Mouse (Mus musculus) forebrain, embryonic 12.5 days (tissue): ENCODE measurements around the gene Fgf11. TPM values are rescaled to one million over a fixed set of nuclear protein-coding genes. Genes with fewer than 3 reads are reported as not detected.

Source experiments
- ATAC-seq: fragments of 200-750 bp; cut with Nextera tagmentation; 2 replicates; pipeline ENCODE4 v1.8.0; 2017; ENCODE audit warnings: moderate TSS enrichment; ENCODE audit not compliant: low FRiP score
- H3K27ac ChIP-seq: fragments of 300-500 bp; sonication (generic); 2 replicates; pipeline ENCODE4 v1.5.1; 2016; ENCODE audit warnings: mild to moderate bottlenecking
- H3K27me3 ChIP-seq: fragments of 300-500 bp; sonication (generic); 2 replicates; pipeline ENCODE4 v1.6.1; 2016; ENCODE audit warnings: mild to moderate bottlenecking
- H3K36me3 ChIP-seq: fragments of 300-500 bp; sonication (generic); replicated peaks from 2 replicates; pipeline ENCODE4 v1.6.1; 2016; ENCODE audit warnings: mild to moderate bottlenecking
- H3K4me1 ChIP-seq: fragments of 300-500 bp; sonication (generic); 2 replicates; pipeline ENCODE4 v1.6.1; 2016
- H3K4me2 ChIP-seq: fragments of 300-500 bp; sonication (generic); 2 replicates; pipeline ENCODE4 v1.6.1; 2016; ENCODE audit warnings: mild to moderate bottlenecking, moderate library complexity
- H3K4me3 ChIP-seq: fragments of 300-500 bp; sonication (generic); replicated peaks from 2 replicates; pipeline ENCODE4 v1.5.1; 2016; ENCODE audit warnings: mild to moderate bottlenecking
- H3K9ac ChIP-seq: fragments of 300-500 bp; sonication (generic); 2 replicates; pipeline ENCODE4 v1.6.1; 2016; ENCODE audit warnings: mild to moderate bottlenecking
- H3K9me3 ChIP-seq: fragments of 300-500 bp; sonication (generic); 2 replicates; pipeline ENCODE4 v1.6.1; 2016
- WGBS: fragments of 180-500 bp; shearing (Covaris S2); methylation state at CpG from one replicate; pipeline ENCODE4 v1.1.7; 2016; 5-methylcytosine and 5-hydroxymethylcytosine counted together
- polyA plus RNA-seq: library from polyadenylated mRNA; unstranded; fragments of >200 nt; fragmentation: Nextera tagmentation; extraction: Ambion mirVana; gene quantifications from 2 replicates; pipeline ENCODE4 v1.2.1, GENCODE M21; 2016

The Fgf11 gene
- polyA plus RNA-seq, 1 experiment from 2014 or later = 3.2 TPM

- Histone ChIP-seq H3K9ac (peak overlapping the region; percentile 94), H3K4me1 (peaks cover 46% of the 10 kb centered on the region), H3K27me3 (peaks cover 7% of the 10 kb centered on the region), H3K27ac (peak overlapping the region; percentile 96), H3K36me3 (peaks cover 27% of the 10 kb centered on the region), H3K4me2 (peak overlapping the region; percentile 80), H3K4me3 (peak overlapping the region; percentile 87), H3K9me3 (no peaks in the 10 kb centered on the region)
- 5% methylated on average over 4 of the region's 4 CpGs for WGBS
- ATAC-seq = no peak
These were observed 34.3 kb upstream of the Fgf11 start for GRCm38 (mm10) chr11:69835966-69836335.

GRCm38 (mm10) chr11:69835326-69835965, 33.8 kb upstream of the Fgf11 start:
- Histone ChIP-seq H3K27me3 (peaks cover 7% of the 10 kb centered on the region), H3K4me3 (peak overlapping the region; percentile 87), H3K4me2 (peak overlapping the region; percentile 80), H3K36me3 (peaks cover 27% of the 10 kb centered on the region), H3K9me3 (no peaks in the 10 kb centered on the region), H3K27ac (peak overlapping the region; percentile 96), H3K9ac (peak overlapping the region; percentile 94), H3K4me1 (peaks cover 46% of the 10 kb centered on the region)
- WGBS = 1% methylated on average over 9 of the region's 9 CpGs
- ATAC-seq = no peak

GRCm38 (mm10) chr11:69834001-69834549, 32.4 kb upstream of the Fgf11 start:
- Histone ChIP-seq H3K4me2 (peak overlapping the region; percentile 80), H3K9me3 (no peaks in the 10 kb centered on the region), H3K36me3 (peaks cover 32% of the 10 kb centered on the region), H3K4me1 (peaks cover 48% of the 10 kb centered on the region), H3K27me3 (peaks cover 7% of the 10 kb centered on the region), H3K27ac (peak overlapping the region; percentile 96), H3K9ac (peak overlapping the region; percentile 94), H3K4me3 (peak overlapping the region; percentile 87)
- ATAC-seq = no peak
- 7% methylated on average over 40 of the region's 48 CpGs for WGBS

GRCm38 (mm10) chr11:69833554-69833953, 31.9 kb upstream of the Fgf11 start:
- Histone ChIP-seq H3K27ac (0 out of 2 replicates have a peak overlapping the region, but pooled peaks have one; percentile 96), H3K9ac (peak overlapping the region; percentile 94), H3K4me2 (peak overlapping the region; percentile 80), H3K27me3 (peaks cover 7% of the 10 kb centered on the region), H3K9me3 (no peaks in the 10 kb centered on the region), H3K4me3 (peak overlapping the region; percentile 87), H3K4me1 (peaks cover 47% of the 10 kb centered on the region), H3K36me3 (peaks cover 37% of the 10 kb centered on the region)
- no peak for ATAC-seq
- WGBS = 59% methylated on average over 8 of the region's 8 CpGs

- Histone ChIP-seq H3K9ac (no peak overlapping the region), H3K27ac (no peak overlapping the region), H3K4me2 (no peak overlapping the region), H3K4me1 (peaks cover 13% of the 10 kb centered on the region), H3K4me3 (no peak overlapping the region), H3K36me3 (peaks cover 82% of the 10 kb centered on the region), H3K27me3 (peaks cover 3% of the 10 kb centered on the region), H3K9me3 (no peaks in the 10 kb centered on the region)
- no peak for ATAC-seq
- 60% methylated on average over 5 of the region's 5 CpGs for WGBS
These were observed 27.2 kb upstream of the Fgf11 start for GRCm38 (mm10) chr11:69828832-69829231.

- H3K4me1 ChIP-seq = no peaks in the 10 kb centered on the region; the same call in 1 of the 2 replicates
- no peak overlapping the region for H3K27ac ChIP-seq
- H3K4me3 ChIP-seq = no peak overlapping the region
- no peaks in the 10 kb centered on the region for H3K9me3 ChIP-seq
- H3K9ac ChIP-seq = no peak overlapping the region
- WGBS = 87% methylated on average over 2 of the region's 2 CpGs
- peaks cover 45% of the 10 kb centered on the region for H3K36me3 ChIP-seq
- ATAC-seq = no peak
- H3K27me3 ChIP-seq = no peaks in the 10 kb centered on the region
- H3K4me2 ChIP-seq = no peak overlapping the region
These were observed 21.8 kb upstream of the Fgf11 start for GRCm38 (mm10) chr11:69823456-69823855.

- Histone ChIP-seq H3K36me3 (peaks cover 31% of the 10 kb centered on the region), H3K4me3 (no peak within 1 kb of the TSS), H3K27me3 (no peaks in the 10 kb centered on the region), H3K4me2 (no peak within 1 kb of the TSS), H3K9ac (no peak within 1 kb of the TSS), H3K4me1 (no peaks in the 10 kb centered on the region), H3K9me3 (0 out of 2 replicates have a peak, but pooled peaks cover 3% of the 10 kb centered on the region), H3K27ac (no peak within 1 kb of the TSS)
- WGBS = 88% methylated on average over 3 of the region's 3 CpGs
- ATAC-seq = no peak
These were observed 20.4 kb upstream of the Fgf11 start, which contains the start of gene Spem1 for GRCm38 (mm10) chr11:69822080-69822479. Spem1 (minus strand) TSS chr11:69822180.

- no peak overlapping the region for H3K9ac ChIP-seq
- no peak for ATAC-seq
- 93% methylated on average over 8 of the region's 8 CpGs for WGBS
These were observed 17.2 kb upstream of the Fgf11 start for GRCm38 (mm10) chr11:69818871-69819270.

GRCm38 (mm10) chr11:69818365-69818764, 16.7 kb upstream of the Fgf11 start, which contains the start of gene Spem2:
Spem2 (minus strand) TSS chr11:69818465.
- Histone ChIP-seq H3K9me3 (0 out of 2 replicates have a peak, but pooled peaks cover 5% of the 10 kb centered on the region), H3K9ac (no peak within 1 kb of the TSS), H3K4me3 (no peak within 1 kb of the TSS), H3K36me3 (no peaks in the 10 kb centered on the region), H3K4me2 (no peak within 1 kb of the TSS), H3K4me1 (no peaks in the 10 kb centered on the region), H3K27ac (no peak within 1 kb of the TSS), H3K27me3 (no peaks in the 10 kb centered on the region)
- WGBS = 87% methylated on average over 2 of the region's 2 CpGs
- no peak for ATAC-seq

More at GRCm38 (mm10) chr11:69818871-69819270, 17.2 kb upstream of the Fgf11 start:
- H3K9me3 ChIP-seq = 0 out of 2 replicates have a peak, but pooled peaks cover 5% of the 10 kb centered on the region
- no peak overlapping the region for H3K4me2 ChIP-seq
- H3K27ac ChIP-seq = no peak overlapping the region
- no peaks in the 10 kb centered on the region; the same call in 1 of the 2 replicates for H3K36me3 ChIP-seq
- no peak overlapping the region for H3K4me3 ChIP-seq
- no peaks in the 10 kb centered on the region for H3K27me3 ChIP-seq
- H3K4me1 ChIP-seq = no peaks in the 10 kb centered on the region

- Histone ChIP-seq H3K27me3 (no peaks in the 10 kb centered on the region), H3K9me3 (0 out of 2 replicates have a peak, but pooled peaks cover 5% of the 10 kb centered on the region), H3K9ac (no peak overlapping the region), H3K36me3 (no peaks in the 10 kb centered on the region), H3K4me1 (no peaks in the 10 kb centered on the region), H3K4me2 (no peak overlapping the region), H3K27ac (no peak overlapping the region), H3K4me3 (no peak overlapping the region)
- 90% methylated on average over 12 of the region's 12 CpGs for WGBS
- no peak for ATAC-seq
These were observed 14.9 kb upstream of the Fgf11 start for GRCm38 (mm10) chr11:69816520-69816919.

GRCm38 (mm10) chr11:69815155-69815554, 13.5 kb upstream of the Fgf11 start, which contains the start of gene Gm39566:
Gm39566 (minus strand) TSS chr11:69815298.
- no peaks in the 10 kb centered on the region for H3K27me3 ChIP-seq
- no peak for ATAC-seq
- 64% methylated on average over 10 of the region's 10 CpGs for WGBS
- no peaks in the 10 kb centered on the region for H3K36me3 ChIP-seq
- 0 out of 2 replicates have a peak, but pooled peaks cover 5% of the 10 kb centered on the region for H3K9me3 ChIP-seq
- H3K27ac ChIP-seq = no peak within 1 kb of the TSS
- no peak within 1 kb of the TSS for H3K9ac ChIP-seq
- no peak within 1 kb of the TSS for H3K4me2 ChIP-seq
- no peak within 1 kb of the TSS for H3K4me3 ChIP-seq
- no peaks in the 10 kb centered on the region for H3K4me1 ChIP-seq

GRCm38 (mm10) chr11:69810280-69810679, 8.6 kb upstream of the Fgf11 start:
- Histone ChIP-seq H3K27ac (no peak overlapping the region), H3K4me2 (no peak overlapping the region), H3K36me3 (no peaks in the 10 kb centered on the region), H3K4me3 (no peak overlapping the region), H3K9me3 (no peaks in the 10 kb centered on the region), H3K27me3 (peaks cover 27% of the 10 kb centered on the region), H3K9ac (no peak overlapping the region), H3K4me1 (0 out of 2 replicates have a peak, but pooled peaks cover 4% of the 10 kb centered on the region)
- ATAC-seq = no peak
